Mouse (Mus musculus) cerebral cortex, adult 2 months (tissue): ENCODE results near the gene Hmga1b.

Experiments used
- WGBS: fragments of 180-500 bp; shearing (Covaris S2); methylation state at CpG from one replicate; pipeline ENCODE4 v1.1.7; 2018; 5-methylcytosine and 5-hydroxymethylcytosine counted together

Hmga1b gene

DNA sequence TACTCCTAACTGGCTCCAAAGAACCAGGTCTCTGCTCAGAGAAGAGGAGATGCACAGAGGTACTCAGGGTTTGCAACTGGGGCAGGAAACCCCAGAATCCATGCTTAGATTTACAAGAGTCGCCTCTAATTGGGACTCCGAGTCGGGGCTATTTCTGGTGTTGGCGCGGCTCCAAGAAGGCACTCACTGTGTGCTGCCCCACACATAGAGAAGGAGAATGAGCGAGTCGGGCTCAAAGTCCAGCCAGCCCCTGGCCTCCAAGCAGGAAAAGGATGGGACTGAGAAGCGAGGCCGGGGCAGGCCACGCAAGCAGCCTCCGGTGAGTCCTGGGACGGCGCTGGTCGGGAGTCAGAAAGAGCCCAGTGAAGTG, at the start of gene Hmga1b:
TSS of gene Hmga1b (plus strand) at position 123 of the 370 bp plus-strand sequence.
- WGBS: 15% methylated on average over 14 of the region's 14 CpGs

DNA sequence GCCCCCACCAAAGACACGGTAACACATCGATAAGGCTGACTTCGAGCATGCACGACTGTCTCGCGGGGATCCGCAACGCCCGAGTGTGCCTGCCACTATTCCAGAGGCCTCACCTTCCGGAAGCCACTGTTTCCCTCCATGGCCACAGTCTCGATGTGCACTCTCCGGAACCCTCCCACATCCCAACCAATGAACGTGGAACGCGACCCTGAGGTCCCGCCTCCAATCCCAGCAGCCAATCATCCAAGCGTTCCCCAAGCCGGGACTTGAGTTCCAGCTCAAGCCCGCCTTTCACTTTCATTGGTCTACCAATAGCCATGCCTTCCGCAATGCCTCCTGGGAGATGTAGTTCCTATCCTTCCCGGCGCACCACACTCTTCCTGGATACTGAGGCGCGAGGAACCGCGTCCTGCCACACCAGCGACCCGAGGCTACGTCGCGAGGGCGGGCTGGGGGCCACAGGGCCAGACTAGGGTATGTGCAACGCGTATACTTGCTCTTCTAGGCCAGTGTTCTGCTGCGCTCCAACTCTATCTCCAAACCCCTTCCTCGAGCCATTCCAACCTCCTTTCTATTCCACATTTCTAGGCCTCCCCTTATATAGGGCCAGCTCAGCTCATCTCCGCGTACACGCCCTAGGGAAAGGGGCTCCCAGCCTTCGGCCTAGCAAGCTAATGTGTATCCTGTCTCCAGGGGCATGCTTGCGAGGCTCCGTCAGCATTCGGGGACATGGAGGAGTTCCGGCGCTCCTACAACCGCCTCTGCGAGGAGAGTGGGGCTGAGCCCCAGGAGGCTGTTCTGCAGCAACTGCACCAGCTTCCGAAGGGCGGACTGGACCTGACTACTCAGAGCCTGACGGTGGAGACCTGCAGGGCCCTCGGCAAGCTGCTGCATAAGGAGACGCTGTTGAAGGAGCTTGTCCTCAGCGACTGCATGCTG, 48.7 kb upstream of the Hmga1b start, which contains the start of the genes Cenpx and Lrrc45:
TSS of gene Cenpx (minus strand) at position 159 of the 939 bp plus-strand sequence.
TSS of gene Lrrc45 (plus strand) at position 346 of the 939 bp plus-strand sequence.
- 1% methylated on average over 53 of the region's 53 CpGs for WGBS

- WGBS: 43% methylated on average over 10 of the region's 10 CpGs
Observed at GRCm38 (mm10) chr11:120714546-120714945, 48.0 kb upstream of the Hmga1b start.

- WGBS: 82% methylated on average over 9 of the region's 9 CpGs
Observed at GRCm38 (mm10) chr11:120715131-120715530, 47.5 kb upstream of the Hmga1b start.

- 86% methylated on average over 9 of the region's 9 CpGs for WGBS
Observed at GRCm38 (mm10) chr11:120719242-120719641, 43.4 kb upstream of the Hmga1b start.

DNA sequence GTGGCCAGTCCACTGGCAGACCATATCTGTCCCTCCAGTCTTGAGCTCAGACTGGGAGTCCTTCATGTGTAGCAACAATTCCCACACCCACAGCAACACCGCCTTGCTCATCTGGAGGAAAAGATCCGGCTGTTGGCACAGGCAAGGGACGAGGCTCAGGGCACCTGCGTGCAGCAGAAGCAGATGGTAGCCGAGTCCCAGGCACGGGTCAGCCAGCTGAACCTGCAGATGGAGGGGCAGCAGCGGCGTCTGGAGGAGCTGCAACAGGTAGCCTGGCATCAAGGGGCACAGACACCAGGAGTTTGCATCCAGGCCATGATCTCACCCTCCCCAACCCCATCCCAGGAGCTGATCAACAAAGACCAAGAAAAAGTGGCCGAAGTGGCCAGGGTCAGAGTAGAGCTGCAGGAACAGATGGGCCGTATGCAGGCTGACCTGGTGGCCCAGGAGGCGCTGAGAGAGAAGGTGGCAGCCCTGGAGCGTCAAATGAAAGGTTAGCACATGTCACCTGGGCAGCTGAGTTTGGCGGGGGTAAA, 42.7 kb upstream of the Hmga1b start:
- WGBS: 79% methylated on average over 13 of the region's 13 CpGs

DNA sequence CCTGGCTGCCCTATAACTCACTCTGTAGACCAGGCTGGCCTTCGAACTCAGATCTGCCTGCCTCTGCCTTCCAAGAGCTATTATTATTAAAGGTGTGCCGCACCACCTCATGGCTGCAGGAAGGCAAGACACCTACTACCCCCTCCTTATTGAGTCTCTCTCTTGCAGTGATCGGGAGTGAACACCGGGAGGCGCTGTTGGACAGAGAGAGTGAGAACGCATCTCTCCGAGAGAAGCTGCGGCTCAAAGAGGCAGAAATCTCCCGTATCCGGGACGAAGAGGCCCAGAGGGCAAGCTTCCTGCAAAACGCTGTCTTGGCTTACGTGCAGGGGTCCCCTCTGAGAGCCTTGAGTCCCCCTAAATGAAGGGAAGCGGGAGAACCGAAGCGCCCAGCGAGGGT, 42.1 kb upstream of the Hmga1b start:
- 7% methylated on average over 17 of the region's 17 CpGs for WGBS

GRCm38 (mm10) chr11:120721124-120722066, 41.2 kb upstream of the Hmga1b start, which contains the start of gene Rac3:
Rac3 (plus strand) TSS chr11:120721470.
- 1% methylated on average over 90 of the region's 90 CpGs for WGBS

- 18% methylated on average over 21 of the region's 21 CpGs for WGBS
Observed at GRCm38 (mm10) chr11:120722067-120722630, 40.4 kb upstream of the Hmga1b start.

DNA sequence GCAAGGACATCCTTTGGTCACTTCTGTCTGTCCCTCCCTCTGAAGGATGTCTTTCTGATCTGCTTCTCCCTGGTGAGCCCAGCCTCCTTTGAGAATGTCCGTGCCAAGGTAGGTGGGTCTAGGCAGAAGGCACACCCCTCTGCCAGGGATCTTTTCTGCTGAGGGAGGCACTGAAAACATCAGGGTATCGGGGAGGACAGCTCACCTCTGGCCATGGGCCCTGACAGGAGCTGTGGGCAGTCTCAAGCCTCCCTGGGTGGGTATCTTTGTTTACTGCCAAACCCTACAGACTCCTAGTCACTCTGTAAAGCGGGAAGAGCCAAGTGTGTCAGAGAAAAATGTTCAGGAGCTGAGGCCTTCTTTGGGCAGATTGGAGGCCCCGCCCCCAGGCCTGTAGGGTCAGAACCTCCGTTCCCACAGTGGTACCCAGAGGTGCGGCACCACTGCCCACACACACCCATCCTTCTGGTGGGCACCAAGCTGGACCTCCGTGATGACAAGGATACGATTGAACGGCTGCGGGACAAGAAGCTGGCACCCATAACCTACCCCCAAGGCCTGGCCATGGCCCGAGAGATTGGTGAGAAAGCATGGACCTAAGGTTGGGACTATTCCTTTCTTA, 39.7 kb upstream of the Hmga1b start:
- 88% methylated on average over 11 of the region's 11 CpGs for WGBS

DNA sequence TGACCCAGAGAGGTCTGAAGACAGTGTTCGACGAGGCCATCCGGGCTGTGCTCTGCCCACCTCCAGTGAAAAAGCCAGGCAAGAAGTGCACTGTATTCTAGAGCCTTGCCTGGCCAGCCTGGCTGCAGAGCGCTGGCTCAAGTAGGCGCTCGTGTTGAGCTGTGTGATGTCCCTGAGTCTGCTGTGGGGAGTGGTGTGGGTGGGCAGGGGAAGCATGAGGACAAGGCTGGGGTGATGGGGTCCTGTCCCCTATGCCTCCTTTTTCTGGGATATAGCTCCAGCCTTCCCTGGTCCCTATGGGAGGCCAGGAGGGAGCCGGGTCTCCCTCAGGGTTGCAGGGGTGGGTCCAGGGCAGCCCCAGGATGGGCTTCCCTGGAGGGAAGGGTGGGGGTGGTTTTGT, 39.1 kb upstream of the Hmga1b start:
- 80% methylated on average over 7 of the region's 7 CpGs for WGBS

GRCm38 (mm10) chr11:120726243-120727168, 36.1 kb upstream of the Hmga1b start:
- 32% methylated on average over 36 of the region's 36 CpGs for WGBS

DNA sequence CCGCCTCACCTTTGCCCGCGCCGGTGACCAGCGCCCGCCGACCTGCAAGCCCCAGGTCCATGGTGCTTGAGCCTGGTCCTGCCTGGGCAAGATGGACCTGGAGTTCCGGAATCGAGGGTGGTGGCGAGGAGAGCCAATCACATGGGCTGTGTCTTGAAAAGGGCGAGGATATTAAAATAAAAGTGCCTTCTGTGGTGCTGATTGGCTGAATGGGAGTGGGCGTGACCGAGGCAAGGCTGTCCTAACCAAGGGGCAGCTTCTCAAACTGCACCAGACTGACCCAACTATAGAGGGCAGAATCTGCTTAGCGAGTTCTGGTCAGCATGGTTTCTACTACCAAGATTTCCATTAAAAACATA, 35.4 kb upstream of the Hmga1b start, which contains the start of gene Dcxr:
TSS of gene Dcxr (minus strand) at position 113 of the 359 bp plus-strand sequence.
- 7% methylated on average over 14 of the region's 14 CpGs for WGBS

DNA sequence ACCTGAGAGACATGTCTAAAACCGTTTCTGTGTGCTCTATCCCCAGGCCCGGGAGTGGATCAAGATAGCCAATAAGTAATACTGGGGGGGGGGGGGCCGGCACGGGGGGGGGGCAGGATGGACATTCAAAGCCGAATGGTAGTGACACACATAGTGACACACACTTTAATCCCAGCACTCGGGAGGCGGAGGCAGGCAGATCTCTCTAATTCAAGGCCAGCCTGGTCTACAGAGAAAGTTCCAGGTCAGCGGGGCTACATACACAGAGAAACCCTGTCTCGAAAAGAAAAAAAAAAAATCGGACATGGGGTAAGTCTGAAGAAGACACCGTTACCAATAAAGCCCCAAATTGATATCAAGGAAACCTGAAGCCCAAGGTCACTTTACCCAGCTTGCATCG, 35.0 kb upstream of the Hmga1b start:
- 61% methylated on average over 12 of the region's 12 CpGs for WGBS

- WGBS: 79% methylated on average over 11 of the region's 11 CpGs
Observed at GRCm38 (mm10) chr11:120728530-120729240, 33.9 kb upstream of the Hmga1b start.

GRCm38 (mm10) chr11:120729432-120730050, 33.1 kb upstream of the Hmga1b start:
- WGBS: 7% methylated on average over 18 of the region's 21 CpGs

DNA sequence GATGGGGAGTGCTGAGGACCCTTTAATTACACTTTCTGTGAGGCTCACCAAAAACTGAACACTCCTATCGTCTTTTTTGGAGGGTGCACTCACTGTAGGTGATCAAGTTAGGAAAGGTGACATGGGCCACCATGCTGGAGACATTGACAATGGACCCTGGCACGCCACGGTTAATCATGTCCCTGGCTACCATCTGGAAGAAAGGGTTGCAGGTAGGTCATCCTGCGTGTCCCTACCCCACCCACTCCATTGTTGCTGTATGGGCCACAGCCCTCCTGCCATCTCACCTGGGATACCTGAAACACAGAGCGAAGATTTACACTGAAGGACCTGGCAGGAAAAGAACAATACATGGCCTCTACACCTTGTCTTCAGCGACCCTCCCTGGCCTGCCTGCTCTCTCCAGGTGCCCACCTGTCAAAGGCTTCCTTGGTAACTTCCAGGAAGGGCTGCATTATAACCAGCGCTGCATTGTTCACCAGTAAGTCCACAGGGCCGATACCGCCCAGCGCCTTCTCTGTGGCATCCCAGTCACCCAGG, 32.2 kb upstream of the Hmga1b start:
- WGBS: 89% methylated on average over 10 of the region's 10 CpGs

GRCm38 (mm10) chr11:120731395-120731794, 31.2 kb upstream of the Hmga1b start:
- 100% methylated on average over 1 of the region's 1 CpGs for WGBS
